Mouse (Mus musculus): ENCODE measurements around the gene Tmcc1. TPM values are rescaled to one million over a fixed set of nuclear protein-coding genes. Genes with fewer than 3 reads are reported as not detected.
"Not testable (repeated sequence)": the region's sequence is repeated elsewhere in the genome, so short reads cannot be mapped to it uniquely, and the experiment has no call there.

Gene Tmcc1
- polyA plus RNA-seq, 1 experiment from 2014 or later: 24.3 TPM

- DNase-seq (ENCODE audit: low read depth, low spot score): no peak
- in situ Hi-C loops (cut with MboI; ENCODE audit: low pct_unique_long_range_greater_than_20kb): no loop called here
- ChIA-PET POLR2A (interaction anchor here (0.6 kb wide), 1 partner anchor 12 kb away, joined by 3 read pairs; no protein-coding TSS in a partner anchor), CTCF (interaction anchor here (2.7 kb wide), 1 partner anchor 9 kb away, joined by 7 read pairs; no protein-coding TSS in a partner anchor)
- no peak for ATAC-seq
- TF ChIP-seq CTCF (IDR thresholded peaks at IDR 0.05): no peak
- no peaks in the 10 kb centered on the region for H3K27me3 ChIP-seq
Measured at GRCm38 (mm10) chr6:116080756-116081155, 112.5 kb downstream of the Tmcc1 start.

DNA sequence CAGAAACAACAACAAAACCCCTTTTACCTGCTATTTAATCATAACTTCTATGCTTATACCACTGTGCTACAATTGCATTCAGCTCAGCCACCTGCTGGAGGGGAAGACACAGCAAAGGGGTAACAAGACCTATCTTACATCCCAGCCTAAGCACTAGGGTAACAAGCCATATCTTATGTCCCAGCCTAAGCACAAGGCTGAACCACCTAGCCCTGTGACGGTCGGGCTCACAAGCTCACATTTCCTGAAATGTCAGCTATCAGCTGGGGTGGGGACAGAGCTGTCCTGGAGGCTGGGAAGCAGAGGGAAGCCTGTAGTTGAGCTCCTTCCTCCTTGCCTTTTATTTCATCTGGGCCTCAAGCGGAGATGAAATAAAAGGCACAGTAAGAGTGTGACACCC lies 115.7 kb downstream of the Tmcc1 start:
- no peak for TF ChIP-seq CTCF (IDR thresholded peaks at IDR 0.05)
- DNase-seq (ENCODE audit: low read depth, low spot score): no peak
- ChIA-PET CTCF (interaction anchor here (1.0 to 1.4 kb wide), 2 partner anchors 10 to 25 kb away, joined by 3 read pairs; no protein-coding TSS in a partner anchor), POLR2A (no interaction called here)
- H3K27me3 ChIP-seq: no peaks in the 10 kb centered on the region
- ATAC-seq: no peak
- in situ Hi-C loops (cut with MboI; ENCODE audit: low pct_unique_long_range_greater_than_20kb): no loop called here

DNA sequence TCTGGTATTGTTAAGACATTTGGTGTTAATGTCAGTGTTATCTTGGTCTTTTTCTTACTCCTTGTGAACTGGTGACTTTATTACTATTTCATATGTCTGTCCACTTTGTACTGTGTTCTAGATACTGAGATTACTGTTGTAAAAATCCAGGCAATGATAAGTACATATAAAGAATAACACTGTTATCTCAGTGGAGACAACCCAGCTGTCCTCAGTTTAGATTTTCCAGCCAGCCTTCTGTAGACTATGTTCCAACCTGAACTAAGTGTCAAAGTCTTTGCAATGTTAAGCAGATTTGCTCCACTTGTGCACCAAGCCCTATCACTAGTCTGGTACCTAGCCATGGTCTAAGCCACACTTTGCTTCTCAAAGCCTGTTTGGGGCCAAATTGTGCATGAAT lies 118.4 kb downstream of the Tmcc1 start:
- no peak for ATAC-seq
- CTCF ChIA-PET: no interaction called here
- in situ Hi-C loops (cut with MboI; ENCODE audit: low pct_unique_long_range_greater_than_20kb): no loop called here
- no peak for DNase-seq (ENCODE audit: low read depth, low spot score)
- POLR2A ChIA-PET: no interaction called here
- H3K27me3 ChIP-seq: no peaks in the 10 kb centered on the region
- no peak for TF ChIP-seq CTCF (IDR thresholded peaks at IDR 0.05)

DNA sequence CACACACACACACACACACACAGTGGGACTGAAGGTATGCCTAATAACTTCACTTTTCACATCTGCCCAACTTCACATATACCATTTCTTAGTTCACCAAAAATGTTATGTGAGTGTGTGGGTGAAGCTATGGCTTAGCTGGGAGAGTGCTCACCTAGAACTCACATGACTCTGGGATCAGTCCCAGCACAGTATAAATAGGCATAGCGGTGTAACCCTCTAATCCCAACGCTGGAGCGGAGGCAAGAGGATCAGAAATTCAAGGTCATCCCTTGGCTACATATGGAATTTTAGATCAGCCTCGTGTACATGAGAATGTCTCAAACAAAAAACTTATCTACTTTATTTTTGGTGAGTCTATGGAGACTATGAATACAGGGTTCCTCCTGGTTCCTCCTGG lies 119.7 kb downstream of the Tmcc1 start:
- in situ Hi-C loops (cut with MboI; ENCODE audit: low pct_unique_long_range_greater_than_20kb): no loop called here
- no peak for DNase-seq (ENCODE audit: low read depth, low spot score)
- CTCF ChIA-PET: interaction anchor here (0.8 to 1.5 kb wide), 2 partner anchors 9 to 34 kb away, joined by 3 to 4 read pairs; no protein-coding TSS in a partner anchor
- TF ChIP-seq CTCF (IDR thresholded peaks at IDR 0.05): no peak
- POLR2A ChIA-PET: no interaction called here
- no peaks in the 10 kb centered on the region for H3K27me3 ChIP-seq
- no peak for ATAC-seq

GRCm38 (mm10) chr6:116072746-116073261 lies 120.5 kb downstream of the Tmcc1 start:
- no peak for TF ChIP-seq CTCF (IDR thresholded peaks at IDR 0.05)
- ChIA-PET POLR2A (no interaction called here), CTCF (interaction anchor here (0.7 to 3.4 kb wide), 5 partner anchors 9 to 21 kb away, joined by 3 to 15 read pairs (median 4); no protein-coding TSS in a partner anchor)
- DNase-seq (ENCODE audit: low read depth, low spot score): no peak
- in situ Hi-C loops (cut with MboI; ENCODE audit: low pct_unique_long_range_greater_than_20kb): no loop called here
- ATAC-seq: peak; percentile 69
- no peaks in the 10 kb centered on the region for H3K27me3 ChIP-seq

DNA sequence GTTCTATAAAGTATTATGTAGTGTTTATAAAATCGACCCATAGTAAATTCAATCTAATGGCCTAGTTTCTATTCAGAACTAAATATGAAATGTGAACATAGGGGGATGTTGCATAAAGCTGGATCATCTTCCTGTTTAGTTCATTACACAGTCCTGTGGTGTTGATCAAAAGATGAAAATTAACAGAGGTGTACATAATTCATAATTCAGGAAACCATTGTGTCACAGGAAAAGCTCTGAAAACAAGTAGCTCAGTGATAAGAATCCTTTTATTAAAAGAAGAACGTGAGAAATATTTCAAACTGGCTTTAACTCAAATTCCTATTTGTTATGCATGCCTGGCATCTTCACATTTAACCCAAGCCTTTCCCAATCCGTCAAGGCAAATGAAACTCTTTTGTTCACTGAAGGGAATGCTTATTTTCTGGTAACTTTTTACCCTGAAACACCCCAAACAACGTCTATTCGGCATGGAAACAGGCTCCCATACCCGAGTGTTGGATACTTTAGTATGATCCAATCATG lies 121.0 kb downstream of the Tmcc1 start:
- CTCF ChIA-PET: interaction anchor here (0.7 to 3.4 kb wide), 5 partner anchors 9 to 20 kb away, joined by 3 to 15 read pairs (median 4); no protein-coding TSS in a partner anchor
- DNase-seq (ENCODE audit: low read depth, low spot score): no peak
- in situ Hi-C loops (cut with MboI; ENCODE audit: low pct_unique_long_range_greater_than_20kb): no loop called here
- ATAC-seq: peak; percentile 17
- H3K27me3 ChIP-seq: no peaks in the 10 kb centered on the region
- POLR2A ChIA-PET: no interaction called here
- TF ChIP-seq CTCF (IDR thresholded peaks at IDR 0.05): no peak

DNA sequence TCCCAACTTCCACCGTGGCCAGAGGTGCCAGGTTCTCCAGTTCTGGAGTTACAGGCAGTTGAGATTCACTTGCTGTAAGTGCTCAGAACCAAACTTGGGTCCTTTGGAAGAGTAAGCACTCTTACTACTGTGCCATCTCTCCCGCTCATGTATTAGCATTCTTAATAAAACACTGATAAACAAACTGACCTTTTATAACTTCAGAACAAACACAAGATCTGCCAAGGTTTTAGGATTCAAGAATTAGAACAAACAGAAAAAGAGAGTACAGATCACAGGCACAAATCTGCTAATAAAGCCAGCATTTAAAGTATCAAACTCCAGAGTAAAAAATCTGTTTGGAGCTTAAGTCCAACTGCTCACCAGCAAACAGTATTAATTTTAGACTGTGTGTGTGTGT lies 121.5 kb downstream of the Tmcc1 start:
- ChIA-PET CTCF (interaction anchor here (1.3 to 3.4 kb wide), 4 partner anchors 8 to 18 kb away, joined by 4 to 15 read pairs (median 4); no protein-coding TSS in a partner anchor), POLR2A (no interaction called here)
- in situ Hi-C loops (cut with MboI; ENCODE audit: low pct_unique_long_range_greater_than_20kb): no loop called here
- ATAC-seq (no peak), DNase-seq (ENCODE audit: low read depth, low spot score) (no peak)
- no peaks in the 10 kb centered on the region for H3K27me3 ChIP-seq
- TF ChIP-seq CTCF (IDR thresholded peaks at IDR 0.05): no peak

DNA sequence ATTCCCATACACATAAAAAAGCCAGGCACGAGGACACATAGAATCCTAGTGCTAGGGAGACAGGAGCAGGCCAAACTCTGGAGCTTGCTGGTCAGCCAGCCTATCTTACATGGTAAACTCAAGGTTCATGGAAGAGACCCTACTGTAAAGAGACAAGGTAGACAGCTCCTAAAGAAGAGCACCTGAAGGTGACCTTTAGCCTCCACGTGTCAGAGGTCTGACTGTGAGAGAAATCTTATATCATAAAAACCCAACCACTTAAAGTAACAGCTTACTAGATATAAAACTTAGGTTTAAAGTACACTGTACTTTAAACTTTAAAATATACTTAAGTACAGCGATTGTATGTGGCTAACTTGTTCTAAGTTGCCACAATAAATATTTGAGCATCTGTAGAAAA lies 122.7 kb downstream of the Tmcc1 start:
- no peak for DNase-seq (ENCODE audit: low read depth, low spot score)
- CTCF ChIA-PET: interaction anchor here (0.8 to 3.4 kb wide), 4 partner anchors 10 to 24 kb away, joined by 3 to 15 read pairs (median 4); no protein-coding TSS in a partner anchor
- no peak for TF ChIP-seq CTCF (IDR thresholded peaks at IDR 0.05)
- in situ Hi-C loops (cut with MboI; ENCODE audit: low pct_unique_long_range_greater_than_20kb): no loop called here
- POLR2A ChIA-PET: interaction anchor here (1.4 kb wide), 1 partner anchor 17 kb away, joined by 6 read pairs; no protein-coding TSS in a partner anchor
- ATAC-seq: no peak
- H3K27me3 ChIP-seq: no peaks in the 10 kb centered on the region

- CTCF ChIA-PET: interaction anchor here (1.0 to 1.1 kb wide), 2 partner anchors 9 to 10 kb away, joined by 4 read pairs; no protein-coding TSS in a partner anchor
- no peak for DNase-seq (ENCODE audit: low read depth, low spot score)
- H3K27me3 ChIP-seq: no peaks in the 10 kb centered on the region
- in situ Hi-C loops (cut with MboI; ENCODE audit: low pct_unique_long_range_greater_than_20kb): no loop called here
- no peak for ATAC-seq
- no peak for TF ChIP-seq CTCF (IDR thresholded peaks at IDR 0.05)
- POLR2A ChIA-PET: no interaction called here
Measured at GRCm38 (mm10) chr6:116063516-116063915, 129.8 kb downstream of the Tmcc1 start.

DNA sequence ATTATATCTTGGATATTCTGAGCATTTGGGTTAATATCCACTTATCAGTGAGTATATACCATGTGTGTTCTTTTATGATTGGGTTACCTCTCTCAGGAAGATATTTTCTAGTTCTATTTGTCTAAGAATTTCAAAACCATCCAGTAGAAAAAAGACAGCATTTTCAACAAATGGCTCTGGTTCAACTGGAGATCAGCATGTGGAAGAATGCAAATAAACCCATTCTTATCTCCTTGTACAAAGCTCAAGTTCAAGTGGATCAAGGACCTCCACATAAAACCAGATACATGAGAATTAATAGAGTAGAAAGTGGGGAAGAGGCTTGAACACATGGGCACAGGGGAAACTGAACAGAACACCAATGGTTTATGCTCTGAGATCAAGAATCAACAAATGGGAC lies 133.7 kb downstream of the Tmcc1 start:
- H3K27me3 ChIP-seq; DNase-seq (ENCODE audit: low read depth, low spot score); ATAC-seq; in situ Hi-C loops (cut with MboI; ENCODE audit: low pct_unique_long_range_greater_than_20kb); POLR2A ChIA-PET: not testable (repeated sequence)
- CTCF ChIA-PET: interaction anchor here (3.1 kb wide), 1 partner anchor 11 kb away, joined by 15 read pairs; no protein-coding TSS in a partner anchor

DNA sequence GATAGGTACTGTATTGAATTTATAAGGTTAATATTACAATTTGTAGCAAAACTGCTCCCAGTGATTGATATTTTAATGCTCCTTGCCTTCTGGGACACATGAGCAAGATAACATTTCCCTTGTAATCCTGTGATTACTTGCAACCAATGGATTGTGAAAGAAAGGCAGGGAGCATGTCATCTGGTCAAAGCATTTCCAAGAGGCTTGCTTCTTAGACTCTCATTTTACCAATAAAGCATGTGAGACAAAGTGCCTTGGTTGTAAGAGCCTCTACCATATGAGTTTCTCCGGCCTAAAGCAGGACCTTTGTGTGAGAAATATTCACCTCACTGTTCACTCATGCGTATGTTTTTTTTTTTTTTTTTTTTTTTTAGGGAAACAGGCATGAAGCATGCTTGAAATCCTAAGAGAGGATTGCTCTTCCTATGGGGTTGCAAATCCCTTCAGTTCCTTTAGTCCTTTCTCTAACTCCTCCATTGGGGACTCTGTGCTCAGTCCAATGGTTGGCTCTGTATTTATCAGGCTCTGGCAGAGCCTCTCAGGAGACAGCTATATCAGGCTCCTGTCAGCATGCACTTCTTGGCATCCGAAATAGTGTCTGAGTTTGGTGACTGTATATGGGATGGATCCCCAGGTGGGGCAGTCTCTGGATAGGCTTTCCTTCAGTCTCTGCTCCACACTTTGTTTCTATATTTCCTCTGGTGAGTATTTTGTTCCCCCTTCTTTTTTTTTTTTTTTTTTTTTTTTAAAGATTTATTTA lies 134.6 kb downstream of the Tmcc1 start:
- in situ Hi-C loops (cut with MboI; ENCODE audit: low pct_unique_long_range_greater_than_20kb): no loop called here
- ChIA-PET POLR2A (no interaction called here), CTCF (interaction anchor here (3.1 to 3.7 kb wide), 2 partner anchors 12 kb away, joined by 15 read pairs; no protein-coding TSS in a partner anchor)
- no peak for ATAC-seq
- no peak for TF ChIP-seq CTCF (IDR thresholded peaks at IDR 0.05)
- DNase-seq (ENCODE audit: low read depth, low spot score): no peak
- H3K27me3 ChIP-seq: no peaks in the 10 kb centered on the region
